Mouse (Mus musculus) spleen, adult 2 months (tissue): ENCODE data around the gene Smarcc1. TPM values are rescaled to one million over a fixed set of nuclear protein-coding genes. Genes with fewer than 3 reads are reported as not detected.

ENCODE experiments used
- DNase-seq, 2 experiments: peaks; one replicate each; pipeline versions ENCODE4 v3.0.0 to v3.0.0-alpha.2; 2012 to 2021; ENCODE audit warnings: low spot score in 2 of 2, low read depth in 1 of 2
- H3K27ac ChIP-seq: fragments of 200-500 bp; 2 replicates; pipeline ENCODE4 v1.5.1; 2012; ENCODE audit warnings: low read length, inconsistent platforms; ENCODE audit not compliant: insufficient read depth
- H3K27me3 ChIP-seq: fragments of 200-500 bp; 2 replicates; pipeline ENCODE4 v1.6.1; 2012; ENCODE audit warnings: mild to moderate bottlenecking, moderate library complexity, low read length, inconsistent platforms; ENCODE audit not compliant: control insufficient read depth, insufficient read depth
- H3K36me3 ChIP-seq: fragments of 200-500 bp; 2 replicates; pipeline ENCODE4 v1.6.1; 2012; ENCODE audit warnings: mild to moderate bottlenecking, low read length, inconsistent platforms; ENCODE audit not compliant: control insufficient read depth, insufficient read depth
- H3K4me1 ChIP-seq: fragments of 200-500 bp; 2 replicates; pipeline ENCODE4 v1.6.1; 2011; ENCODE audit warnings: inconsistent platforms; ENCODE audit not compliant: control insufficient read depth, insufficient read depth, insufficient read length
- H3K4me3 ChIP-seq: fragments of 200-500 bp; 2 replicates; pipeline ENCODE4 v1.5.1; 2011; ENCODE audit warnings: mild to moderate bottlenecking, inconsistent platforms; ENCODE audit not compliant: insufficient read depth, insufficient read length; ENCODE audit errors: extremely low read depth
- CTCF ChIP-seq: fragments of 200-500 bp; IDR thresholded peaks from 2 replicates; pipeline ENCODE4 v1.5.1; 2011; ENCODE audit warnings: mild to moderate bottlenecking, inconsistent platforms; ENCODE audit not compliant: insufficient read depth, insufficient read length, insufficient replicate concordance; ENCODE audit errors: extremely low read depth
- POLR2A ChIP-seq: fragments of 200-500 bp; IDR thresholded peaks from 2 replicates; pipeline ENCODE4 v1.6.1; 2011; ENCODE audit warnings: low read depth, low read length, inconsistent platforms
- WGBS: fragments of 180-500 bp; shearing (Covaris S2); methylation state at CpG from one replicate; pipeline ENCODE4 v1.1.7; 2018; 5-methylcytosine and 5-hydroxymethylcytosine counted together
- polyA plus RNA-seq: library from polyadenylated mRNA; depleted of rRNA; stranded (reverse); fragments of >200 nt; gene quantifications from 2 replicates; pipeline ENCODE4 v1.2.3, GENCODE M21; 2012; rRNA removed

The Smarcc1 gene
- polyA plus RNA-seq, 1 experiment = 10.6 TPM

DNA sequence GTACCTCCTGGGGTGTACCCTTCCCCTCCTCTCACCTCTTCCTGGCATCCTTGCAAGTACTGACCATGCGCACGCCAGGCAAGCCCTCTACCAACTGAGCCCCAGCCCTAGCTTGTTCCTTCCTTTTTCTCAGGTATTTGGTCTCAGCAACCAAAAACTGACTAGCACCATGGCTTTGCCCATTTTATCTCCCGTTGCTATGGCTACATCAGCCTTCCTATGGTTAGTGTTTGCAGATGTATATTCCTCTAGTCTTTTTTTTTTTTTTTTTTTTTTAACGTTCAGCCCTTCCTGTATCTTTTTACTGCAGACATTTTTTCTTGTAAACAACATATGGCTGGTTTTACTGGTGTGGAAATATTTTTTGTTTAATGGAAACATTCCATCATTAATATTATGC, 156.0 kb downstream of the Smarcc1 start:
- no peaks in the 10 kb centered on the region for H3K27me3 ChIP-seq
- H3K36me3 ChIP-seq = no peaks in the 10 kb centered on the region
- H3K27ac ChIP-seq = no peak overlapping the region
- 54% methylated on average over 4 of the region's 4 CpGs for WGBS
- H3K4me3 ChIP-seq = no peak overlapping the region
- DNase-seq = no peak
- H3K4me1 ChIP-seq = no peaks in the 10 kb centered on the region
- no peak for TF ChIP-seq CTCF
- TF ChIP-seq POLR2A = no peak

DNA sequence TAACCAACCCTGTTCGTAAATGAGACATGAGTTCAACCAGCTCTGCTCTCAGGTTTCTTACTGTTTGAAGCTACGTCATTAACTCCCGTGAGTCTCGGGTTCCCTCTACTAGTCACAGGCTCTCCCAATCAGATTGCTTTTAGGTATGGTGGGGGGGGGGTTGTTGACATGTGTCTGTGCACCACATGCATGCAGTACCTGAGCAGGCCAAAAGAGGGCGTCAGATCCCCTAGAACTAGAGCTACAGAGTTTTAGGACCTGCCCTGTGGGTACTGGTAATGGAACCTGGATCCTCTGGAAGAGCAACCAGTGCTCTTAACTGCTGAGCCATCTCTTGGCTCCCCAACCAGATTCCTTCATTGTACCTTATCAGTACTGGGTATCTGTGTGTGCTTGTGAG, 158.4 kb downstream of the Smarcc1 start:
- TF ChIP-seq POLR2A (no peak), CTCF (no peak)
- no peak for DNase-seq

DNA sequence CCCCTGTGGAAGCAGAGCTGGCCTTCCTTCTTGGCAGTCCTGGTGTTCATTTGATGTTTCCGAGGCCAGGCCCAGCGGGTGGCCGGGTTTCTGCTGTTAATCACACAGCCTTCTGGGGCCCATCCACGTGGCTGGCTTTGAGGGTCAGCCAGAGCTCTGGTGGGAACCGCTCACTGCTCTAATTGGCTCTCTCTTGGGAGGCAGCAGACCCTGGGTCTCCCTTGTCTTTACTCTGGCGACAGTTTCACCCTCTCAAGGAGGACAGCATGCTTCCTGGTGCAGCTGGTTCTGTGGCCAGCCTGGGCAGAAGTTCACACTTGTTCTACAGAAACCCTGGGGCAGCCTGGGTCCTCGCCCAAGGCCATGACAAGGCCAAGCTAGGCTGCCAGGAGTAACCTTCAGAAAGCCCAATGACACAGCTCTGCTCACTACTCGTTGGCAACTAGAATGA, 159.9 kb downstream of the Smarcc1 start:
- no peaks in the 10 kb centered on the region for H3K4me1 ChIP-seq
- no peaks in the 10 kb centered on the region for H3K36me3 ChIP-seq
- DNase-seq = no peak
- no peak overlapping the region for H3K27ac ChIP-seq
- H3K27me3 ChIP-seq = no peaks in the 10 kb centered on the region
- H3K4me3 ChIP-seq = no peak overlapping the region
- TF ChIP-seq POLR2A (no peak), CTCF (no peak)
- WGBS = 77% methylated on average over 8 of the region's 8 CpGs

More for the DNA sequence above, 158.4 kb downstream of the Smarcc1 start:
- Histone ChIP-seq H3K27ac (no peak overlapping the region), H3K4me1 (no peaks in the 10 kb centered on the region), H3K36me3 (no peaks in the 10 kb centered on the region), H3K27me3 (no peaks in the 10 kb centered on the region), H3K4me3 (no peak overlapping the region)
- 82% methylated on average over 5 of the region's 5 CpGs for WGBS

DNA sequence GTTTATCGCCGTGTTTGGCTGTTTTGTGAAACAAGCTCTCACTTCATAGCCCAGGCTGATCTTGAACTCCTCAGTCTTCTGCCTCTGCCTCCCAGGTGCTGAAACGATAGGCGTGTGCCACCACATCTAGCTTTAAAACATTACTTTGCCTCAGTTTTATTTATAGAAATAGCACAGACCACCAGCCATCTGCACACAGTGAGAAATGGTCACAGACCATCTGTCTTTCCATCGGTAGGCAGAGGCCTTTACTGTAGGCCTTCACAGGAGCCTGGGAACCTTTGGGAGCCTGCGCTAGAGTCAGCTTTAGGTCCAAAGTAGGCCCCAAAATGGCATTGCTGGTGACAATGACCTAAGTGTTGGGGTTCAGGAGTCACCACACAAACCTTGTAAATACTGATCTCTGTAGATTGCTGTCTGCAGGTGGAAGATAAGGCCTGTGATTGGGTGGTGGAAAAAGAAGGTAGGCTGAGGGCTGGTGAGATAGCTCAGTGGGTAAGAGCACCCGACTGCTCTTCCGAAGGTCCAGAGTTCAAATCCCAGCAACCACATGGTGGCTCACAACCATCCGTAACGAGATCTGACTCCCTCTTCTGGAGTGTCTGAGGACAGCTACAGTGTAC, 166.7 kb downstream of the Smarcc1 start:
- Histone ChIP-seq H3K36me3 (no peaks in the 10 kb centered on the region), H3K4me3 (no peak overlapping the region), H3K4me1 (no peaks in the 10 kb centered on the region), H3K27me3 (no peaks in the 10 kb centered on the region), H3K27ac (no peak overlapping the region)
- TF ChIP-seq POLR2A = no peak
- TF ChIP-seq CTCF = no peak
- WGBS = 88% methylated on average over 10 of the region's 10 CpGs
- no peak for DNase-seq

DNA sequence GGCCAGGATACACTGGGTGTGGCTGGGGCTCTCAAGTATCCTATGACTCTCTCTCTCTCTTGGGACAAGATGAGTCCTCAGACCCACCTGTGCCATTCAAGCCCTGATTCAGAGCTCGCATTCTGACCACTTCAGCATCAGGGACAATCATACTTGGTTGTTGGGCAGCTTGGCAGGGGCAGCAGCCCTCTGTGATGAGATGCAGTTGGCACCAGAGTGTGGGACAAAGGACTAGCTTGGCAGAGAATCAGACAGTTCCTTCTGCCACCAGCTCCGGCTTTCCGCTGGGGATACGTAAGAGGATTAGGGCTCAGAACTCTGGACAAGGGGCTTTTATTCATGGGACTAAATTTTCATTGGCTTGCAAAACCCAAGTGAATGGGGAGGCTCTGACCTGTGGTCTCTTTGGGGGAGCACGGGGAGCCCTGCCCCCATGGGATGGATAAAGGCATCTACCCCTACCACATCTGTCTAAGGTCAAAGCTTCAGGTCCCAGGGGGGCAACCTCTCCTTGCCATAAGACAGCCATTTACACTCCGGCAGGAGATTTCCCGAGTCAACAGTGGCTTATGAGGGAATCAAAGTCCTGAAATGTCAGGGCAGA, 169.9 kb downstream of the Smarcc1 start:
- Histone ChIP-seq H3K4me1 (no peaks in the 10 kb centered on the region), H3K4me3 (no peak overlapping the region), H3K36me3 (no peaks in the 10 kb centered on the region), H3K27me3 (no peaks in the 10 kb centered on the region), H3K27ac (no peak overlapping the region)
- no peak for DNase-seq
- 88% methylated on average over 7 of the region's 7 CpGs for WGBS
- no peak for TF ChIP-seq POLR2A

Other genes starting within 250 kb of the Smarcc1 start
- 4.0 and 5.6 TPM in 2 replicates for gene Cdc25a, start 242.1 kb upstream of the Smarcc1 start, polyA plus RNA-seq
- 103 and 119 TPM in 2 replicates for gene Map4, start 186.2 kb upstream of the Smarcc1 start, polyA plus RNA-seq
- 66.2 and 68.2 TPM in 2 replicates for gene Dhx30, start 122 bp downstream of the Smarcc1 start, polyA plus RNA-seq
- gene Cspg5, start 126.1 kb downstream of the Smarcc1 start, polyA plus RNA-seq = 0.15 and 0.27 TPM in 2 replicates
- 8.0 and 9.4 TPM in 2 replicates for gene Elp6, start 187.5 kb downstream of the Smarcc1 start, polyA plus RNA-seq
- gene Scap, start 215.6 kb downstream of the Smarcc1 start, polyA plus RNA-seq = 40.4 and 44.7 TPM in 2 replicates